Mouse (Mus musculus) spleen, adult 2 months (tissue): ENCODE data around the gene Col6a1.

Source experiments
- CTCF ChIP-seq: fragments of 200-500 bp; IDR thresholded peaks from 2 replicates; pipeline ENCODE4 v1.5.1; 2011; ENCODE audit warnings: mild to moderate bottlenecking, inconsistent platforms; ENCODE audit not compliant: insufficient read depth, insufficient read length, insufficient replicate concordance; ENCODE audit errors: extremely low read depth
- POLR2A ChIP-seq: fragments of 200-500 bp; IDR thresholded peaks from 2 replicates; pipeline ENCODE4 v1.6.1; 2011; ENCODE audit warnings: low read depth, low read length, inconsistent platforms

DNA sequence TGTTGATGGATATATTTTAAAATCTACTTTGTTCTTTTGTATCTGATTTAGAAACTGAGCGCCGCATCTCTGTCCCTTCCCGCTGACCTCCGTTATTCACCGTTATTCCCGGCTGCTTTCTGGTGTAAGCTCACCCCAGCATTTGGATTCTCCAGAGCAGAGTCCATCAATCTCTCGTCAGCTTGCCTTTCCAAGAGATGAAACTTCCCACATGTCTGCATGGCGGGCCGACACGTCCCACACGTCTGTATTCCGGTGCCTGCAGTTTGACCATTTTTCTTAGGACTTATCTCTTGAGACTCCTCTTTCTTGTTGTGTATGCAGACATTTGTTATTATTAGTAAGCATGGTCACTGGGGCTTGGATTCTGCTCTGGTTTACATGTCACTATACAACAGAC, 42.0 kb downstream of the Col6a1 start:
- TF ChIP-seq POLR2A (no peak), CTCF (no peak)
